Mouse (Mus musculus): ENCODE data around the gene Cep57l1. TPM values are rescaled to one million over a fixed set of nuclear protein-coding genes. Genes with fewer than 3 reads are reported as not detected.

Gene Cep57l1
- polyA plus RNA-seq, 1 experiment from 2014 or later, result 19.5 TPM

Small RNA genes within 50 kb of the gene (microRNA-seq; reads per million reads assigned to microRNA genes)
- not detected for gene Mir3473b

Other genes with a start within 250 kb of the Cep57l1 start
- gene Ccdc162, start 93.2 kb downstream of the Cep57l1 start, polyA plus RNA-seq (2015; fragmentation: Nextera tagmentation; extraction: Ambion mirVana), result 0.90 and 1.0 TPM in 2 replicates
- 32.3 and 34.2 TPM in 2 replicates for gene Sesn1, start 64 bp upstream of the Cep57l1 start, polyA plus RNA-seq (2015; fragmentation: Nextera tagmentation; extraction: Ambion mirVana)
- gene Armc2, start 208.6 kb upstream of the Cep57l1 start, polyA plus RNA-seq (2015; fragmentation: Nextera tagmentation; extraction: Ambion mirVana), result 2.3 and 2.9 TPM in 2 replicates

All from stomach, embryonic 16.5 days (tissue).